Mouse (Mus musculus) megakaryocyte, embryonic 14.5 days (primary cell): ENCODE measurements at regions not wholly inside any gene's neighbourhood (a gene's known extent, or its start where the extent isn't known, plus 50 kb on each side); places are given as distances from the start of the nearest gene placed in this dataset.

ENCODE experiments used
- FLI1 ChIP-seq: IDR thresholded peaks from 2 replicates; pipeline ENCODE4 v1.6.1; 2012; ENCODE audit warnings: low read length, inconsistent platforms, mixed read lengths
- GATA1 ChIP-seq: IDR thresholded peaks from 3 replicates; pipeline ENCODE4 v1.6.1; 2012; ENCODE audit warnings: mixed read lengths, low read length, inconsistent platforms, borderline replicate concordance

DNA sequence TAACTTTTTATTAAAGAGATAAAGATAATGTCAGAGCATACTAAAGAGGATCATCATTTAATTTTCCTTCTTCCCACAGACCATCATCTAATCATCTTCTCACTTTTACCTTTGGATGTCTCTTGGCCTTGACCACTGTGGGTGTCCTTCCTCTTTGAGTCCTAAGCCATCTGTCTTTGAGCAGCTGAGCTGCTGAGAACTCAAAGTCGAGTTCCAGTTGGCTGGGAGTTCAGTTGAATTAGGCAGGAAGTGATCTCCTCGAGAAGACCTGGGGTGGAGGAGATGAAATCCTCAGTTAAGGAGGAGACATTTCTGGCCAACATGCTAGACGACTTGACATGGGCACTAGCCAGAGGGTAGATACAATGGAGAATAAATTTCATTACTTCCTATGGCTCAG lies 137.4 kb upstream of the Kcnip4 start:
- TF ChIP-seq GATA1 (no peak), FLI1 (no peak)
